Mouse (Mus musculus): ENCODE results near the gene Lfng. TPM values are rescaled to one million over a fixed set of nuclear protein-coding genes. Genes with fewer than 3 reads are reported as not detected.
A peak's percentile ranks its signal among the peaks of the same experiment; 100 is the strongest.

Lfng gene
- total RNA-seq (2014; rRNA removed) (55.6 and 56.6 TPM in 2 replicates), polyA plus RNA-seq (2015; fragmentation: Nextera tagmentation; extraction: Ambion mirVana) (20.1 and 22.5 TPM in 2 replicates)

DNA sequence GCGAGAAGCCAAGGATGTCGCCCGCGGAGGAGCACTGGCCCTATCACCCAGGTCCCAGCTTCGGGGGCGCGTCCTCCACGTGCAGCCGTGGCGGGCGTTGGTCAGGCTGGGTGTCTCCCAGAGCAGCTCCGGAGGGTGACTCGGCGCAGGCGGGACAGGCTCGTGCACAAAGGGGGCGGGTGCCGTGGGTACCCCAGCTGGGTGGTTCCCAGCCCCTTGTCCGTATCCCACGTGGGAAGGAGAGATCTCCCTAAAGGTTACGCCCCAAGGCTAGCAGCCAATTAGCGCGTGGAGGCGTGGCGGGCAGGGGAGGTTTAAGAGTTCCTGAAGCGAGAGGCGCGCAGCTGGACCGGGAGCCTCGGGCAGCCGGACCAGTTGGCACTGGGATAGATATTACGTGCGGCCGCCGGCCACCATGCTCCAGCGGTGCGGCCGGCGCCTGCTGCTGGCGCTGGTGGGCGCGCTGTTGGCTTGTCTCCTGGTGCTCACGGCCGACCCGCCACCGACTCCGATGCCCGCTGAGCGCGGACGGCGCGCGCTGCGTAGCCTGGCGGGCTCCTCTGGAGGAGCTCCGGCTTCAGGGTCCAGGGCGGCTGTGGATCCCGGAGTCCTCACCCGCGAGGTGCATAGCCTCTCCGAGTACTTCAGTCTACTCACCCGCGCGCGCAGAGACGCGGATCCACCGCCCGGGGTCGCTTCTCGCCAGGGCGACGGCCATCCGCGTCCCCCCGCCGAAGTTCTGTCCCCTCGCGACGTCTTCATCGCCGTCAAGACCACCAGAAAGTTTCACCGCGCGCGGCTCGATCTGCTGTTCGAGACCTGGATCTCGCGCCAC, at the start of gene Lfng:
Gene Lfng, plus strand, starts transcription at position 320 of the 835 bp plus-strand sequence.
- Histone ChIP-seq H3K4me2 (ENCODE audit: low read depth, low read length, poor library complexity, severe bottlenecking) (peak within 1 kb of the TSS; percentile 94), H3K9ac (replicated peaks; ENCODE audit: low read length, poor library complexity, severe bottlenecking) (peak within 1 kb of the TSS; percentile 60), H3K4me3 (ENCODE audit: low read depth, low read length) (peak within 1 kb of the TSS; percentile 52), H3K4me1 (ENCODE audit: insufficient read depth, low read length) (peaks cover 16% of the 10 kb centered on the region), H3K36me3 (ENCODE audit: insufficient read depth, low read length) (no peaks in the 10 kb centered on the region), H3K9me3 (ENCODE audit: low read length) (no peaks in the 10 kb centered on the region), H3K27me3 (ENCODE audit: insufficient read depth, low read length) (peaks cover 22% of the 10 kb centered on the region), H3K27ac (ENCODE audit: low read depth, low read length) (peak within 1 kb of the TSS; percentile 68)
- peak; percentile 91 for DNase-seq (ENCODE audit: low spot score)
- peak; percentile 37 for TF ChIP-seq CTCF (IDR thresholded peaks at IDR 0.05)
- ATAC-seq (ENCODE audit: low FRiP score) = peak; percentile 45; the same call in 1 of the 2 replicates
- WGBS = under 1% methylated on average over 82 of the region's 91 CpGs

DNA sequence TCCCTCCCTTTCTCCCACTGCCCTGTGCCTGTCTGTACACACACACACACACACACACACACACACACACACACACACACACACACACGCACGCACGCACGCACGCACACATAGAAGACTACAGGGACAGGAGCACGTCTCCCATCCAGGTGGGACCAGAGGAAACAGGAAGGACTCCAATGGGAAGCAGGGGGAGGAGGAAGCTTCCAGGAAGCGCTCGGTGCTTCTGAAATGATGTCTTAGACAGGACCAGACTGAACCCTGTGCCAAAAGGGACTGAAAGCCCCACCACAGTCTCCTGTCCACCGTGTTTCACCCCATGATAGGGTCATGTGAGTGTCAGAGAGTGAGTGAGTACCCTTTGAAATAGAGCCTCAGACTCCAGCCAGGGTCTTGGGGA, 44.5 kb upstream of the Lfng start:
- H3K9ac ChIP-seq (replicated peaks; ENCODE audit: low read length, poor library complexity, severe bottlenecking) = no peak overlapping the region
- no peak for TF ChIP-seq CTCF (IDR thresholded peaks at IDR 0.05)
- no peaks in the 10 kb centered on the region for H3K9me3 ChIP-seq (ENCODE audit: low read length)
- H3K27ac ChIP-seq (ENCODE audit: low read depth, low read length) = no peak overlapping the region
- H3K4me3 ChIP-seq (ENCODE audit: low read depth, low read length) = no peak overlapping the region
- no peaks in the 10 kb centered on the region for H3K4me1 ChIP-seq (ENCODE audit: insufficient read depth, low read length)
- no peaks in the 10 kb centered on the region for H3K27me3 ChIP-seq (ENCODE audit: insufficient read depth, low read length)
- 78% methylated on average over 9 of the region's 9 CpGs for WGBS
- DNase-seq (ENCODE audit: low spot score) (no peak), ATAC-seq (ENCODE audit: low FRiP score) (no peak)
- no peak overlapping the region for H3K4me2 ChIP-seq (ENCODE audit: low read depth, low read length, poor library complexity, severe bottlenecking)
- no peaks in the 10 kb centered on the region for H3K36me3 ChIP-seq (ENCODE audit: insufficient read depth, low read length)

DNA sequence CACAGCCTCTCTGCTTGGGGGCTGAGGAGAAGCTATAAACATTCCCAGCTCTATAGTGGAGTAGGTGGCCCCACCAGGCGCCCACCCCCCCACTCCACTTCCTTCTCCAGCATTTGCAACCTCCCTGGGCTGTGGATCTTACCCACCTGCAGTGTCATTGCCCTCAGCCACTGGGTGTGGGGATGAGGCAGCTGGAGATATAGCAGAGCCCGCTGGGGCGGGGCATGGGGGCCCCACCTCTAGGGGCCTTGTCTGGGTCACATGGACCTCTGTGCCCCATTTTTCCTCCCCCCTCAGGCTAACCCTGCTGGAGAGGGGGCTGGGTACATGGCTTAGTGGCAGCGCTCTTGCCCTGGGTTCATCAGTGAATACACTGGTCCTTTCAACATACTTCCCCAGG, 42.2 kb upstream of the Lfng start, which contains the start of gene Grifin:
Gene Grifin, minus strand, starts transcription at position 176 of the 400 bp plus-strand sequence.
- TF ChIP-seq CTCF (IDR thresholded peaks at IDR 0.05) = no peak
- ATAC-seq (ENCODE audit: low FRiP score) (no peak), DNase-seq (ENCODE audit: low spot score) (no peak)
- Histone ChIP-seq H3K27me3 (ENCODE audit: insufficient read depth, low read length) (no peaks in the 10 kb centered on the region), H3K27ac (ENCODE audit: low read depth, low read length) (no peak within 1 kb of the TSS), H3K4me1 (ENCODE audit: insufficient read depth, low read length) (no peaks in the 10 kb centered on the region), H3K36me3 (ENCODE audit: insufficient read depth, low read length) (no peaks in the 10 kb centered on the region), H3K9me3 (ENCODE audit: low read length) (no peaks in the 10 kb centered on the region), H3K9ac (replicated peaks; ENCODE audit: low read length, poor library complexity, severe bottlenecking) (no peak within 1 kb of the TSS), H3K4me2 (ENCODE audit: low read depth, low read length, poor library complexity, severe bottlenecking) (no peak within 1 kb of the TSS), H3K4me3 (ENCODE audit: low read depth, low read length) (no peak within 1 kb of the TSS)
- WGBS = 87% methylated on average over 4 of the region's 4 CpGs

GRCm38 (mm10) chr5:140565451-140565850, 41.7 kb upstream of the Lfng start:
- ATAC-seq (ENCODE audit: low FRiP score) = peak; percentile 68; the same call in 1 of the 2 replicates
- Histone ChIP-seq H3K27me3 (ENCODE audit: insufficient read depth, low read length) (no peaks in the 10 kb centered on the region), H3K27ac (ENCODE audit: low read depth, low read length) (no peak overlapping the region), H3K36me3 (ENCODE audit: insufficient read depth, low read length) (no peaks in the 10 kb centered on the region), H3K4me2 (ENCODE audit: low read depth, low read length, poor library complexity, severe bottlenecking) (no peak overlapping the region), H3K9ac (replicated peaks; ENCODE audit: low read length, poor library complexity, severe bottlenecking) (no peak overlapping the region), H3K9me3 (ENCODE audit: low read length) (no peaks in the 10 kb centered on the region), H3K4me3 (ENCODE audit: low read depth, low read length) (no peak overlapping the region), H3K4me1 (ENCODE audit: insufficient read depth, low read length) (no peaks in the 10 kb centered on the region)
- 21% methylated on average over 5 of the region's 5 CpGs for WGBS
- no peak for TF ChIP-seq CTCF (IDR thresholded peaks at IDR 0.05)
- DNase-seq (ENCODE audit: low spot score) = peak; percentile 40

DNA sequence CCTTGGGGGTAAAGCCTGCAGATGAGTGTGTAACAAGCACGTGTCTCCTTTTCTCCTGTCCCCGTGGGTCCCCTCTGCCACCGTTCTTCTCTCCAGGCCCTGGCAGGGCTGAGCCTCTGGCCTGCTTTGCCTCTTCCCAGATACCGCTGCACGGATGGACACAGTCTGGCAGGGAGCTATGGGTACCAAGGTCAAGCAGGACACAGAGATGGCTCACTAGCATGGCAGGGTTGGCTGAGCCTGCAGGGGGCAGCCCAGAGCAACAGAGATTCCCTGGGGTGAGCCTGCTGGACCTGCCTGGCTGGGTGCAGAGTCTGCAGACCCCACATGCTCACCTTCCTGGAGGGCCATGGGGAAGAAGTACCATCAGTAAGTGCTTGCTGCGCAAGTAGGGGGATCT, 41.3 kb upstream of the Lfng start:
- no peaks in the 10 kb centered on the region for H3K27me3 ChIP-seq (ENCODE audit: insufficient read depth, low read length)
- peak; percentile 58 for TF ChIP-seq CTCF (IDR thresholded peaks at IDR 0.05)
- no peak overlapping the region for H3K9ac ChIP-seq (replicated peaks; ENCODE audit: low read length, poor library complexity, severe bottlenecking)
- DNase-seq (ENCODE audit: low spot score) (peak; percentile 40), ATAC-seq (ENCODE audit: low FRiP score) (peak; percentile 50; the same call in 1 of the 2 replicates)
- no peaks in the 10 kb centered on the region for H3K36me3 ChIP-seq (ENCODE audit: insufficient read depth, low read length)
- H3K9me3 ChIP-seq (ENCODE audit: low read length) = no peaks in the 10 kb centered on the region
- 46% methylated on average over 6 of the region's 6 CpGs for WGBS
- H3K4me1 ChIP-seq (ENCODE audit: insufficient read depth, low read length) = no peaks in the 10 kb centered on the region
- H3K27ac ChIP-seq (ENCODE audit: low read depth, low read length) = no peak overlapping the region
- no peak overlapping the region for H3K4me2 ChIP-seq (ENCODE audit: low read depth, low read length, poor library complexity, severe bottlenecking)
- no peak overlapping the region for H3K4me3 ChIP-seq (ENCODE audit: low read depth, low read length)

DNA sequence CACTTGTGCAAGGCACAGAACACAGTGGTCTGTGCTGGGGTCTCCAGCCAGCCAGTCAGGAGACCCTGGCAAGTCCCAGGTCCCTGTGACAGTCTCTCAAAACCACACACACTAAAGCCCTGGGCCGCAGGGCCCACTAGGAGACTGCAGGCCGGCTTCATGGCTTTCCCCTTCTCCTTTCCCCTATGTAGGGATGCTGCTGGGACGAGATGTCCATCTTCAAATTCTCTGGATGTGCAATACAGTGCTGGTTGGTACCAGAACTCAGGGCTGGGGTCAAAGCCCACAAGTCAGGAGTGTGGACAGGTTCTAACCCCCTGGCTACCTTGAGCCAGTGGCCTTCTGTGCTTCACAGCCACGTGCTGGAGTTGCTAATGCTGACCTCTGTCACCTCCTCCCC, 40.8 kb upstream of the Lfng start:
- no peaks in the 10 kb centered on the region for H3K27me3 ChIP-seq (ENCODE audit: insufficient read depth, low read length)
- no peaks in the 10 kb centered on the region for H3K9me3 ChIP-seq (ENCODE audit: low read length)
- 72% methylated on average over 4 of the region's 4 CpGs for WGBS
- H3K4me3 ChIP-seq (ENCODE audit: low read depth, low read length) = no peak overlapping the region
- DNase-seq (ENCODE audit: low spot score) = no peak
- no peaks in the 10 kb centered on the region for H3K36me3 ChIP-seq (ENCODE audit: insufficient read depth, low read length)
- no peak for TF ChIP-seq CTCF (IDR thresholded peaks at IDR 0.05)
- H3K27ac ChIP-seq (ENCODE audit: low read depth, low read length) = no peak overlapping the region
- ATAC-seq (ENCODE audit: low FRiP score) = peak; percentile 1; the same call in 1 of the 2 replicates
- H3K4me2 ChIP-seq (ENCODE audit: low read depth, low read length, poor library complexity, severe bottlenecking) = no peak overlapping the region
- H3K9ac ChIP-seq (replicated peaks; ENCODE audit: low read length, poor library complexity, severe bottlenecking) = no peak overlapping the region
- H3K4me1 ChIP-seq (ENCODE audit: insufficient read depth, low read length) = no peaks in the 10 kb centered on the region

Data from midbrain, postnatal 0 days (tissue).